ENCODE assay signal across 7 mouse cellular contexts in the genomic region with DNA sequence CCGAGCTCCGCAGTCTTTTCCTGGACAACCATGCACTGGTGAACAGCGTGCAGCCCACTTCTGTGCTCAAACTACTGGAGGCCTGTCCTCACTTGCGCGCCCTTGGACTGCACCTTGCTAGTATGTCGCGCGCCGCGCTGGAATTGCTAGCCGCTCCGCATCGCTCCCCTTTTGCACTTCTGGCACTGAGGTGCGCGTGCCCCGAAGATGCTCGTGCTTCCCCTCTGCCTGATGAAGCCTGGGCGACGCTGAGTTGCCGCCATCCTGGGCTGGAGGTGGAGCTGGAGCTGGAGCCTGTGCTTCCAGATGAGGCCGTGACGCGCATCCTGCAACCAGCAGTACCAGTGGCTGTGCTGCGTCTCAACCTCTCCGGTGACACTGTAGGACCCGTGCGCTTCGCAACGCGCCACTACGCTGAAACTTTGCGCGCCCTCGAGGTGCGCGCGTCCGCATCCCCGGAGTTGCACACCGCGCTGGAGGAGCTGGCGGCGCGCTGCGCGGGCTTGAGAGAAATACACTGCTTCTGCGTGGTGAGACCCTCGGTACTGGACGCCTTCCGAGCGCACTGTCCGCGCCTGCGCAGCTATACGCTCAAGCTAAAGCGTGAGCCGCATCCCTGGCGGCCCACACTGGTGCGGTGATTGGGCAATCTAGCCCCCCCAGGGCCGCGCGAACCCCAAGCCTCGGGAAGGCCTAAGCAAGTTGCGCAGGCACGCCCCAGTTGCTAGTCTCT. TPM values are rescaled to one million over a fixed set of nuclear protein-coding genes. Genes with fewer than 3 reads are reported as not detected.
A peak's percentile ranks its signal among the peaks of the same experiment; 100 is the strongest.
DNase-seq lines count a peak whose midpoint lies in the region; ATAC-seq and TF ChIP-seq lines count a peak whose summit lies in the region.

No protein-coding gene starts in this region.

- H3K4me1 ChIP-seq in ES-Bruce4 (ENCODE audit: control insufficient read depth, insufficient read depth, low read length), result peaks cover 2% of the 10 kb centered on the region
- no peaks in the 10 kb centered on the region for H3K4me1 ChIP-seq in embryonic fibroblast, embryonic 13.5 days (ENCODE audit: control insufficient read depth, insufficient read depth, low read length)
- H3K4me1 ChIP-seq in intestine, embryonic 14.5 days (replicated peaks; ENCODE audit: control insufficient read depth, insufficient read depth, low read length), result peaks cover 30% of the 10 kb centered on the region
- peaks cover 40% of the 10 kb centered on the region for H3K4me1 ChIP-seq in limb, embryonic 13.5 days
- H3K4me1 ChIP-seq in neural tube, embryonic 13.5 days (replicated peaks), result peaks cover 45% of the 10 kb centered on the region

- H3K27ac ChIP-seq in ES-Bruce4 (ENCODE audit: insufficient read depth, low read length), result no peak overlapping the region
- no peak overlapping the region for H3K27ac ChIP-seq in embryonic fibroblast, embryonic 13.5 days (ENCODE audit: insufficient read depth, low read length)
- no peak overlapping the region for H3K27ac ChIP-seq in intestine, embryonic 14.5 days (ENCODE audit: low read depth)
- H3K27ac ChIP-seq in limb, embryonic 13.5 days, result no peak overlapping the region
- H3K27ac ChIP-seq in neural tube, embryonic 13.5 days (replicated peaks), result peak overlapping the region; percentile 67

- no peaks in the 10 kb centered on the region for H3K36me3 ChIP-seq in ES-Bruce4 (ENCODE audit: control insufficient read depth, insufficient read depth, low read length, poor library complexity, severe bottlenecking)
- H3K36me3 ChIP-seq in intestine, embryonic 14.5 days (ENCODE audit: control insufficient read depth, insufficient read depth, low read length), result no peaks in the 10 kb centered on the region
- no peaks in the 10 kb centered on the region for H3K36me3 ChIP-seq in limb, embryonic 13.5 days
- no peaks in the 10 kb centered on the region for H3K36me3 ChIP-seq in neural tube, embryonic 13.5 days

- no peak for TF ChIP-seq CTCF in ES-Bruce4 (IDR thresholded peaks at IDR 0.05; ENCODE audit: low read depth, low read length)
- TF ChIP-seq CTCF in embryonic fibroblast, embryonic 13.5 days (IDR thresholded peaks at IDR 0.05; ENCODE audit: borderline replicate concordance, insufficient read depth, low read length), result no peak

- H3K27me3 ChIP-seq in ES-Bruce4 (ENCODE audit: control insufficient read depth, insufficient read depth, low read length, poor library complexity, severe bottlenecking), result peaks cover 18% of the 10 kb centered on the region
- peaks cover 84% of the 10 kb centered on the region for H3K27me3 ChIP-seq in intestine, embryonic 14.5 days (replicated peaks; ENCODE audit: control insufficient read depth, insufficient read depth, low read length)
- H3K27me3 ChIP-seq in limb, embryonic 13.5 days, result peaks cover 94% of the 10 kb centered on the region
- peaks cover 97% of the 10 kb centered on the region for H3K27me3 ChIP-seq in neural tube, embryonic 13.5 days

- peak; percentile 93 for DNase-seq in ZHBTc4 (ENCODE audit: low read depth, low spot score)
- DNase-seq in intestine, embryonic 14.5 days (ENCODE audit: low spot score), result peak; percentile 85
- no peak for DNase-seq in ovary, adult 18-20 months (ENCODE audit: low spot score)

- peak overlapping the region; percentile 82 for H3K4me2 ChIP-seq in intestine, embryonic 14.5 days (ENCODE audit: low read length)
- H3K4me2 ChIP-seq in limb, embryonic 13.5 days (replicated peaks), result peak overlapping the region; percentile 87
- H3K4me2 ChIP-seq in neural tube, embryonic 13.5 days, result peak overlapping the region; percentile 74

- 2% methylated on average over 65 of the region's 65 CpGs for WGBS in intestine, embryonic 14.5 days
- whole genome bisulfite sequencing in limb, embryonic 13.5 days, result under 1% methylated on average over 65 of the region's 65 CpGs
- WGBS in neural tube, embryonic 13.5 days, result under 1% methylated on average over 65 of the region's 65 CpGs

- peak; percentile 42 for ATAC-seq in intestine, embryonic 14.5 days (replicated peaks; ENCODE audit: low FRiP score, low TSS enrichment, low read depth)
- ATAC-seq in limb, embryonic 13.5 days (ENCODE audit: low FRiP score, low read depth), result peak; percentile 66
- peak; percentile 87 for ATAC-seq in neural tube, embryonic 13.5 days (ENCODE audit: low read depth)

- peak overlapping the region; percentile 61 for H3K4me3 ChIP-seq in ES-Bruce4 (ENCODE audit: low read depth, low read length)
- 0 out of 2 replicates have a peak overlapping the region, but pooled peaks have one; percentile 0 for H3K4me3 ChIP-seq in embryonic fibroblast, embryonic 13.5 days (ENCODE audit: insufficient read depth, low read length)
- peak overlapping the region; percentile 41 for H3K4me3 ChIP-seq in intestine, embryonic 14.5 days (ENCODE audit: low read depth, low read length)
- H3K4me3 ChIP-seq in limb, embryonic 13.5 days, result peak overlapping the region; percentile 52
- peak overlapping the region; percentile 47 for H3K4me3 ChIP-seq in neural tube, embryonic 13.5 days

- H3K9me3 ChIP-seq in ES-Bruce4 (replicated peaks; ENCODE audit: control insufficient read depth, insufficient read depth, low read length, poor library complexity, severe bottlenecking), result no peaks in the 10 kb centered on the region
- no peaks in the 10 kb centered on the region for H3K9me3 ChIP-seq in intestine, embryonic 14.5 days (ENCODE audit: control insufficient read depth, low read length)
- 0 out of 2 replicates have a peak, but pooled peaks cover 4% of the 10 kb centered on the region for H3K9me3 ChIP-seq in limb, embryonic 13.5 days
- H3K9me3 ChIP-seq in neural tube, embryonic 13.5 days, result no peaks in the 10 kb centered on the region

- TF ChIP-seq POLR2A in ES-Bruce4 (IDR thresholded peaks at IDR 0.05; ENCODE audit: insufficient read depth, low read length), result no peak
- peak; percentile 35; the same call in 1 of the 2 replicates for TF ChIP-seq POLR2A in embryonic fibroblast, embryonic 13.5 days (IDR thresholded peaks at IDR 0.05; ENCODE audit: low read depth, low read length)

- no peak for TF ChIP-seq EP300 in ES-Bruce4 (IDR thresholded peaks at IDR 0.05; ENCODE audit: insufficient read depth, low read depth, low read length)

- peak overlapping the region; percentile 54 for H3K9ac ChIP-seq in ES-Bruce4 (ENCODE audit: low read depth, poor library complexity, severe bottlenecking)
- H3K9ac ChIP-seq in intestine, embryonic 14.5 days (ENCODE audit: low read length), result peak overlapping the region; percentile 11; the same call in 1 of the 2 replicates
- H3K9ac ChIP-seq in limb, embryonic 13.5 days, result peak overlapping the region; percentile 62
- peak overlapping the region; percentile 65 for H3K9ac ChIP-seq in neural tube, embryonic 13.5 days

RNA-seq across cellular contexts. Expression of a gene that starts 1.1 kb away (rescaled TPM):
- 1.1 and 1.4 TPM in 2 replicates for polyA plus RNA-seq in ES-Bruce4 (2011; ENCODE audit: insufficient read depth, insufficient read length, low read depth, missing spikeins)
- polyA plus RNA-seq in embryonic fibroblast, embryonic 13.5 days (2011; ENCODE audit: insufficient read length, low read depth, missing spikeins), result 1.2 and 1.7 TPM in 2 replicates
- polyA plus RNA-seq in intestine, embryonic 14.5 days (2014; fragmentation: Nextera tagmentation; extraction: Ambion mirVana), result 0.35 TPM in 1 of 2 replicates, not detected in the other
- polyA plus RNA-seq in limb, embryonic 13.5 days (2015; fragmentation: Nextera tagmentation; extraction: Ambion mirVana), result 0.11 and 0.19 TPM in 2 replicates
- 0.32 and 0.44 TPM in 2 replicates for polyA plus RNA-seq in neural tube, embryonic 13.5 days (2015; fragmentation: Nextera tagmentation; extraction: Ambion mirVana)

RNA-seq across cellular contexts. Expression of a gene that starts 4.1 kb away (rescaled TPM):
- polyA plus RNA-seq in ES-Bruce4 (2011; ENCODE audit: insufficient read depth, insufficient read length, low read depth, missing spikeins), result 1.5 and 1.9 TPM in 2 replicates
- 3.9 and 4.3 TPM in 2 replicates for polyA plus RNA-seq in embryonic fibroblast, embryonic 13.5 days (2011; ENCODE audit: insufficient read length, low read depth, missing spikeins)
- 4.5 and 4.9 TPM in 2 replicates for polyA plus RNA-seq in intestine, embryonic 14.5 days (2014; fragmentation: Nextera tagmentation; extraction: Ambion mirVana)
- 2.6 and 2.8 TPM in 2 replicates for polyA plus RNA-seq in limb, embryonic 13.5 days (2015; fragmentation: Nextera tagmentation; extraction: Ambion mirVana)
- polyA plus RNA-seq in neural tube, embryonic 13.5 days (2015; fragmentation: Nextera tagmentation; extraction: Ambion mirVana), result 1.8 and 2.0 TPM in 2 replicates

RNA-seq across cellular contexts. Expression of a gene that starts 4.1 kb away (rescaled TPM):
- 4.7 and 5.6 TPM in 2 replicates for polyA plus RNA-seq in ES-Bruce4 (2011; ENCODE audit: insufficient read depth, insufficient read length, low read depth, missing spikeins)
- 12.5 and 15.0 TPM in 2 replicates for polyA plus RNA-seq in embryonic fibroblast, embryonic 13.5 days (2011; ENCODE audit: insufficient read length, low read depth, missing spikeins)
- polyA plus RNA-seq in intestine, embryonic 14.5 days (2014; fragmentation: Nextera tagmentation; extraction: Ambion mirVana), result 26.2 and 26.8 TPM in 2 replicates
- polyA plus RNA-seq in limb, embryonic 13.5 days (2015; fragmentation: Nextera tagmentation; extraction: Ambion mirVana), result 20.1 and 23.2 TPM in 2 replicates
- 21.4 and 25.0 TPM in 2 replicates for polyA plus RNA-seq in neural tube, embryonic 13.5 days (2015; fragmentation: Nextera tagmentation; extraction: Ambion mirVana)

RNA-seq across cellular contexts. Expression of a gene that starts 7.4 kb away (rescaled TPM):
- 0.94 and 1.4 TPM in 2 replicates for polyA plus RNA-seq in ES-Bruce4 (2011; ENCODE audit: insufficient read depth, insufficient read length, low read depth, missing spikeins)
- polyA plus RNA-seq in embryonic fibroblast, embryonic 13.5 days (2011; ENCODE audit: insufficient read length, low read depth, missing spikeins), result 3.0 and 3.4 TPM in 2 replicates
- 1.3 and 1.4 TPM in 2 replicates for polyA plus RNA-seq in intestine, embryonic 14.5 days (2014; fragmentation: Nextera tagmentation; extraction: Ambion mirVana)
- polyA plus RNA-seq in limb, embryonic 13.5 days (2015; fragmentation: Nextera tagmentation; extraction: Ambion mirVana), result 2.7 and 3.1 TPM in 2 replicates
- 5.3 and 6.9 TPM in 2 replicates for polyA plus RNA-seq in neural tube, embryonic 13.5 days (2015; fragmentation: Nextera tagmentation; extraction: Ambion mirVana)

RNA-seq across cellular contexts. Expression of a gene that starts 13.6 kb away (rescaled TPM):
- polyA plus RNA-seq in ES-Bruce4 (2011; ENCODE audit: insufficient read depth, insufficient read length, low read depth, missing spikeins), result 0.37 and 0.67 TPM in 2 replicates
- 25.8 and 33.2 TPM in 2 replicates for polyA plus RNA-seq in embryonic fibroblast, embryonic 13.5 days (2011; ENCODE audit: insufficient read length, low read depth, missing spikeins)
- 19.1 and 20.3 TPM in 2 replicates for polyA plus RNA-seq in intestine, embryonic 14.5 days (2014; fragmentation: Nextera tagmentation; extraction: Ambion mirVana)
- polyA plus RNA-seq in limb, embryonic 13.5 days (2015; fragmentation: Nextera tagmentation; extraction: Ambion mirVana), result 24.7 and 25.4 TPM in 2 replicates
- polyA plus RNA-seq in neural tube, embryonic 13.5 days (2015; fragmentation: Nextera tagmentation; extraction: Ambion mirVana), result 7.4 and 8.8 TPM in 2 replicates

Comparison
In these comparisons a context has a peak if more than half of its experiments do, and no peak if none do; other contexts are left out.
1. H3K4me3 ChIP-seq: peak in every context shown above with its lines; median percentile 61 in ES-Bruce4; 52 in limb, embryonic 13.5 days; 47 in neural tube, embryonic 13.5 days; 41 in intestine, embryonic 14.5 days; 0 in embryonic fibroblast, embryonic 13.5 days.
2. H3K9ac ChIP-seq: peak in every context shown above with its lines; median percentile 65 in neural tube, embryonic 13.5 days; 62 in limb, embryonic 13.5 days; 54 in ES-Bruce4; 11 in intestine, embryonic 14.5 days.